Comparison of ENCODE assay signal across 46 mouse cellular contexts in genomic region chr3:81961336-81961735, GRCm38 (mm10). TPM values are rescaled to one million over a fixed set of nuclear protein-coding genes. Genes with fewer than 3 reads are reported as not detected.
"Had no signal": no experiment of that assay in that cellular context is flagged by ENCODE, and none has a peak within 500 bp of the region (broad histone marks: within the 10 kb centered on the region; RNA-seq: fewer than 3 reads in every experiment).

No protein-coding gene starts in this region.

- H3K4me1 ChIP-seq: limb, embryonic 10.5 days; limb, embryonic 12.5 days; limb, embryonic 13.5 days; limb, embryonic 15.5 days; liver, embryonic 12.5 days; liver, embryonic 13.5 days; liver, embryonic 15.5 days; lung, embryonic 15.5 days; midbrain, embryonic 10.5 days; midbrain, embryonic 12.5 days; midbrain, embryonic 13.5 days; midbrain, embryonic 15.5 days; neural tube, embryonic 12.5 days had no signal

- ATAC-seq: liver, embryonic 12.5 days; lung, postnatal 0 days; midbrain, embryonic 13.5 days; midbrain, embryonic 15.5 days; midbrain, embryonic 16.5 days had no signal

- H3K4me3 ChIP-seq: left cerebral cortex, adult 2 months; limb, embryonic 10.5 days; limb, embryonic 12.5 days; limb, embryonic 13.5 days; limb, embryonic 15.5 days; liver, embryonic 12.5 days; liver, embryonic 13.5 days; liver, embryonic 15.5 days; lung, embryonic 15.5 days; megakaryocyte, embryonic 14.5 days; midbrain, embryonic 10.5 days; midbrain, embryonic 12.5 days; midbrain, embryonic 13.5 days; midbrain, embryonic 15.5 days; myocyte; neural tube, embryonic 12.5 days had no signal

- H3K9me3 ChIP-seq: limb, embryonic 10.5 days; limb, embryonic 12.5 days; limb, embryonic 13.5 days; limb, embryonic 15.5 days; liver, embryonic 12.5 days; liver, embryonic 13.5 days; liver, embryonic 15.5 days; lung, embryonic 15.5 days; megakaryocyte, embryonic 14.5 days; midbrain, embryonic 10.5 days; midbrain, embryonic 12.5 days; midbrain, embryonic 13.5 days; midbrain, embryonic 15.5 days; neural tube, embryonic 12.5 days had no signal

- H3K36me3 ChIP-seq: limb, embryonic 10.5 days; limb, embryonic 12.5 days; limb, embryonic 13.5 days; limb, embryonic 15.5 days; liver, embryonic 12.5 days; liver, embryonic 13.5 days; liver, embryonic 15.5 days; lung, embryonic 15.5 days; midbrain, embryonic 10.5 days; midbrain, embryonic 12.5 days; midbrain, embryonic 13.5 days; midbrain, embryonic 15.5 days; neural tube, embryonic 12.5 days had no signal

- H3K27ac ChIP-seq: left cerebral cortex, adult 2 months; limb, embryonic 10.5 days; limb, embryonic 12.5 days; limb, embryonic 13.5 days; limb, embryonic 15.5 days; liver, embryonic 12.5 days; liver, embryonic 13.5 days; liver, embryonic 14.5 days; liver, embryonic 15.5 days; lung, embryonic 15.5 days; macrophage; midbrain, embryonic 10.5 days; midbrain, embryonic 12.5 days; midbrain, embryonic 13.5 days; midbrain, embryonic 15.5 days; neural tube, embryonic 12.5 days had no signal

- DNase-seq: left cerebral cortex, postnatal 4 days; liver; liver, embryonic 13.5 days; lung, adult 18-20 months; lung, adult 2 months; lung, embryonic 14.5 days; lung, postnatal 10 days; lung, postnatal 14 days; lung, postnatal 36 days; lung, postnatal 4 days; midbrain, embryonic 14.5 days had no signal

- H3K9ac ChIP-seq: limb, embryonic 12.5 days; limb, embryonic 13.5 days; limb, embryonic 15.5 days; liver, embryonic 12.5 days; liver, embryonic 13.5 days; liver, embryonic 14.5 days; liver, embryonic 15.5 days; lung, embryonic 14.5 days; lung, embryonic 15.5 days; midbrain, embryonic 12.5 days; midbrain, embryonic 13.5 days; midbrain, embryonic 15.5 days; neural tube, embryonic 12.5 days had no signal

- H3K27me3 ChIP-seq: limb, embryonic 12.5 days; limb, embryonic 13.5 days; limb, embryonic 15.5 days; liver, embryonic 12.5 days; liver, embryonic 13.5 days; liver, embryonic 15.5 days; lung, embryonic 15.5 days; megakaryocyte, embryonic 14.5 days; midbrain, embryonic 12.5 days; midbrain, embryonic 13.5 days; midbrain, embryonic 15.5 days; neural tube, embryonic 12.5 days had no signal

- H3K4me2 ChIP-seq: limb, embryonic 12.5 days; limb, embryonic 13.5 days; limb, embryonic 15.5 days; liver, embryonic 11.5 days; liver, embryonic 12.5 days; liver, embryonic 13.5 days; liver, embryonic 15.5 days; lung, embryonic 14.5 days; lung, embryonic 15.5 days; midbrain, embryonic 11.5 days; midbrain, embryonic 12.5 days; midbrain, embryonic 13.5 days; midbrain, embryonic 15.5 days; neural tube, embryonic 12.5 days had no signal

RNA-seq across cellular contexts. Expression of gene Tdo2, which starts 14.7 kb away (rescaled TPM):
- total RNA-seq: megakaryocyte, adult 5-6 weeks; megakaryocyte-erythroid progenitor cell, adult 5-6 weeks; midbrain, postnatal 0 days; monocyte, adult 5-6 weeks had no signal
- polyA plus RNA-seq: liver, embryonic 15.5 days; macrophage; midbrain, embryonic 10.5 days; midbrain, embryonic 11.5 days; midbrain, embryonic 12.5 days; midbrain, embryonic 13.5 days; midbrain, embryonic 15.5 days; midbrain, embryonic 16.5 days; myocyte; neural tube, embryonic 11.5 days had no signal

RNA-seq across cellular contexts. Expression of gene Asic5, which starts 20.8 kb away (rescaled TPM):
- total RNA-seq: left cerebral cortex, adult 18-20 months; left cerebral cortex, adult 2 months; left cerebral cortex, adult 8-10 months; left cerebral cortex, postnatal 10 days; left cerebral cortex, postnatal 14 days; left cerebral cortex, postnatal 25 days; left cerebral cortex, postnatal 36 days; left cerebral cortex, postnatal 4 days; megakaryocyte, adult 5-6 weeks; megakaryocyte-erythroid progenitor cell, adult 5-6 weeks; midbrain, postnatal 0 days; monocyte, adult 5-6 weeks had no signal
- polyA plus RNA-seq: limb, embryonic 10.5 days; limb, embryonic 11.5 days; limb, embryonic 12.5 days; limb, embryonic 13.5 days; limb, embryonic 14.5 days; limb, embryonic 15.5 days; liver, embryonic 11.5 days; liver, embryonic 12.5 days; liver, embryonic 13.5 days; liver, embryonic 14.5 days; liver, embryonic 15.5 days; lung, adult 2 months; lung, embryonic 14.5 days; lung, embryonic 15.5 days; lung, embryonic 16.5 days; macrophage; midbrain, embryonic 10.5 days; midbrain, embryonic 11.5 days; midbrain, embryonic 12.5 days; midbrain, embryonic 14.5 days; midbrain, embryonic 15.5 days; midbrain, embryonic 16.5 days; myocyte; neural tube, embryonic 11.5 days; neural tube, embryonic 12.5 days had no signal
